Mouse (Mus musculus) kidney, postnatal 36 days (tissue): ENCODE measurements at regions not wholly inside any gene's neighbourhood (a gene's known extent, or its start where the extent isn't known, plus 50 kb on each side); places are given as distances from the start of the nearest gene placed in this dataset.
A peak's percentile ranks its signal among the peaks of the same experiment; 100 is the strongest.
"Not testable (repeated sequence)": the region's sequence is repeated elsewhere in the genome, so short reads cannot be mapped to it uniquely, and the experiment has no call there.

Experiments used
- DNase-seq, 2 experiments: peaks; one replicate each; pipeline ENCODE4 v3.0.0; 2021 to 2022; ENCODE audit warnings: mixed read lengths in 2 of 2

GRCm38 (mm10) chr1:23316288-23316687 lies 81.3 kb downstream of the Ogfrl1 start:
- DNase-seq: not testable (repeated sequence)

GRCm38 (mm10) chr1:23314863-23315262 lies 82.7 kb downstream of the Ogfrl1 start:
- not testable (repeated sequence) for DNase-seq

GRCm38 (mm10) chr1:23292718-23293117 lies 104.9 kb downstream of the Ogfrl1 start:
- no peak for DNase-seq

DNA sequence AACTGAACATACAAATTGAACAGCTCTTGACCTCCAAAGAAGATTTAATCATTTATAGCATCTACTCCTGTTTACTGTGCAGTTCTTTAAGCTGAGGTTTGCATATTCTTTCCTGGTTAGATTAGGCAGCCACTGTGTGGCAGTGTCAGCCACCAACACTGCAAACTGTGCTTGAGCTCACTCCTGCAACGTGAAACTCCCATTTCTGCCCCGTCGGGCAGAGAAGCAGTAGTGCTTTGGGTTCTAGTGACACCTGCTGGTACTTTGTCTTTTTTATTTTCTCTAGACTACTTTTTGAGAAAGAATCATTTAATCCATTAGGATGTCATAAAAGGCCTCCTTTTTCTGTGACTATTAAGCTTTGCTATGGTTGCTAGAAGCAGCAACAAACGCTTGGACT lies 110.8 kb downstream of the Ogfrl1 start:
- peak; percentile 73 for DNase-seq

- DNase-seq: no peak
Observed at GRCm38 (mm10) chr1:23282870-23283219, 114.7 kb downstream of the Ogfrl1 start.

DNA sequence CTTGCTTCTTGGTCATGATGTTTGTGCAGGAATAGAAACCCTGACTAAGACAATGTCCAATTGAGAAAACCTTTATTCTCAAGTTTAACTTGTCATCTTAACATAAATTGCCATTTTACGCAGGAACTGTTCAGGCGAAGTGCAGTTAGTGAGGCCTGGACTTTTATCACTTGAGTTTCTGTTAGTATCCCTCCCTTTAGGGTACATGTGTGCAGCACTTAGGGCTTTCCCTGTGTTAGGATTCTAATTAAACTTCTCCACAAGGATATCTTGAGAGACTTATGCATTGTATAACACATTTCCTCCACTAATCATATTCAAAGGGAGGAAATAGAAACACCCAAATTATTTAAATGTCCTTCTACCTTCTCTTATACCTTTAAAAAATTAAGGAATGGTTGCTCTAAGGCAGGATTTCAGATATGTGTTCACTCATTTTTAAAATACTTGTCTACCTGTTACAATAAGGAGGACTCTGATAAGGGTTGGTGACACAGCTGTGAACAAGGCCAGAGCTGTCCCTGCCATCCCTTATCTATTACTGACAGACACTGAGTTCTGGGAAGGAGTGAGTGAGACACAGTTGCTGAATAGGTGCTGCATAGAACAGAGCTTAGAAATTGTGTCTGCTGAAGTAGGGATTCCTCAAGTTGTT lies 115.2 kb downstream of the Ogfrl1 start:
- DNase-seq: no peak

GRCm38 (mm10) chr1:23279827-23280226 lies 117.7 kb downstream of the Ogfrl1 start:
- DNase-seq: peak in 1 of 2 experiments; percentile 66

GRCm38 (mm10) chr1:23272077-23272476 lies 125.5 kb downstream of the Ogfrl1 start:
- DNase-seq: peak in 1 of 2 experiments; percentile 14

GRCm38 (mm10) chr1:23270910-23271822 lies 126.4 kb downstream of the Ogfrl1 start:
- peak; percentile 62 to 76 for DNase-seq

- DNase-seq: peak; percentile 49 to 59
Observed at GRCm38 (mm10) chr1:23268062-23268461, 129.5 kb downstream of the Ogfrl1 start.

DNA sequence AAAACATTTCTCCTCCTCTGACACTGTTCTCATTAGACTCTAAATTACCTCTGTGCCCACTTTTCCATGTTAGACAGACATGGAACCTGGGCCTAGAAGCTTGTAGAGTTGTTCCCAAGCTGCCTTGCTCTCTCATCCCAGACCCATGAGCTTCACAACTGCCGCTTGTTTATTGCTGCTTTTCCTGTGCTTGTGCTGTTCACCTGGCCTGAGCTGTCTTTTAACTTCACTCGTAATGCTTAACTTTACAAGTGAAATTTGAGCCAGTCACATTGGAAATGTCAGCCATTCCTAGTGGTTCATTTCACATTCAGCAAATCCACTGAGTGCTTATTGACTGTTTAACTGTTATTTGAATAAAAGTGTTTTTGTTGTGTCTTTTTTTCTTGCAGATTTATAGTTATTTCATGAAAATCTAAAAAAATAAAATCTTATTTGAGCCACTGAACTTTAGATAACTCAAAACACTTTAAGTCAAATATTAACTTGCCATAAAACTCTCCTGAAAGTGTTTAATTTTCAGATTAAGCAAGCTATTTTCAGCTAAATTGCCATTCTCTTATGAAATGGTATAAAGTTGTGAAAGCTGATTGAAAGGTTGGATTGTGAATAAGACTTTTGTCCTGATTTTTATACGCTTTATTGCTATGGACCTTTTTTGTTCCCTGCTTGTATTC lies 131.9 kb downstream of the Ogfrl1 start:
- peak; percentile 58 to 77 for DNase-seq

- DNase-seq: peak; percentile 13 to 26
Observed at GRCm38 (mm10) chr1:23264251-23264650, 133.3 kb downstream of the Ogfrl1 start.

DNA sequence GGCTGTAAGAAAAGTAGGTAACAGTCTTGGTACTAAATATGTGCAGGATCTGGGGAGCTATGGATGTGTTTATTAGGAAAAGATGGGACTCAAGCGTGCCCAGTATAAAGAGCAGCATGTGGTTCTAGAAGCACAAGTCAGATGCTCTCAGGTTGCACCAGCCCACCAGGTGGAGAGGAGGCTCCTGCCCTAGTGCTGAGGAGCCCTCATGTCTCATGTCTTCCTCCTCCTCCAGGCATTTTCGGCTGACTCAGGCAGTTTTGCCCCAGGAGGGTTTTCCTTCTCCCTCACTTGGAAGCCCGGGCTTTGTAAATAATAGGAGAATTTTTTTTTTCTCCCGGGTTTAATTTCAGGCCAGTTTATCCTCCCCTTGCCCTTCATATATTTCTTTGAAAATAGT lies 133.8 kb downstream of the Ogfrl1 start:
- DNase-seq: peak; percentile 37 to 58

DNA sequence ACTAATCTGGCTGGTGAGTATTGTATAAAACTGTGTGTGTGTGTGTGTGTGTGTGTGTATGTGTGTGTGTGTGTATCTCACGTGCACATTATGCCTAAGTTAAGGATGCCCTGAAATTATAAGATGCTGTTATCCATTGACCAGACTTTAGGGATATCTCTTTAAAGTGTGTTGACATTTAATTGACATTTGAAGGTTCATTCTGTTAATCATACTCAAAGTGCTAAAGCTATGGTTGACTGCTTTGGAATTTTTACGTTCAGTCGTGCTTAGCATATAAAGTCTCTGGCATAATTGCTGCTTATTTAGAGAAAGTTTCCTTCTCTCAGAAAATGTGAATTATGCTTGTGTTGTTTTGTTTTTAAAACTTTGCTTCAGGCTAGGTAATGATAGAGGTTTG lies 135.9 kb downstream of the Ogfrl1 start:
- DNase-seq: peak in 1 of 2 experiments; percentile 54

DNA sequence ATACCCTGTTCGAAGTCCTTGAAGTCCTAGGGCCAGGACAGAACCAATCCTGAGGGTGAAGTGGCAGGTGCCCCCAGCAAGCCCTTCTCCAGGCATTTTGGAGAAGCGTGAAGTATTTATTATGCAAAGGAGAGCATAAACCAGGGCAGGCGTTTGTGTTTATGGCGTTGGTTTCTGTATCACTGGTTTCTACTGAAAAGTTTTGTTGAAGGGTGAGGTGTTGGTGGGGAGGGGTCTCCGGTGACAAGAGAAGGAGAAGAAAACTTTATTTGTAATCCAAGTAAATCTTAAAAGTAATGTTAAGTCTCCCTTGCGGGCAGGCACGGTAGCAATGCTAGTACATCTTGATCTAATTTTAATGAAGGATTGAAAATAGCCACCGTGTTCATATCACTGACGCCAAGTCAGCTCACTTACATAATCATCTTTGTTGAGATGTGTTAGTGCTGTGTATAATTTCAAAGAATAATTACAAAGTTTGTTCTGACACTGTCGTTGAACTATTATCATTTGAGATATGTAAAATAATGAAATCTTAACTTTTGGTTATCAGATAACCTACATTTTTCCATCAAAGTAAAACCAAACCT lies 140.2 kb downstream of the Ogfrl1 start:
- DNase-seq: peak in 1 of 2 experiments; percentile 14

DNA sequence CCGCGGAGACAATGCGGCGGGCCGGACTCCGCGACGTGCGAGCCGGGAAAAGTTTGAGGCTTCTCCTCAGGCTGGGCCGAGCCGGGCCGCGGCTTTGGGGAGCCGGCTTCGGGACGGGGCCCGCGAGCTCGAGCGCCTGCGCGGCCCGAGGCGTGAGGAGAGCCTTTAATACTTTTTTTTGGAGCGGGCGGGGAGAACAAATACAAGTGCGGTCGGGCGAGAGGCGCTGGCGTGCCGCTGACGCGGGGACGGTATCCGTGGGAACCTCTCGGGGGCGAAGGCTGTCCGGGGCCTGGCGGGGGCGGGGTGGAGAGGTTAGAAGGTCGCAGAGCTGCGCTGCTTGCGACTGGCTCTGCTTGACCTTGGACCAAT lies 141.0 kb downstream of the Ogfrl1 start:
- DNase-seq: peak; percentile 93 to 95

DNA sequence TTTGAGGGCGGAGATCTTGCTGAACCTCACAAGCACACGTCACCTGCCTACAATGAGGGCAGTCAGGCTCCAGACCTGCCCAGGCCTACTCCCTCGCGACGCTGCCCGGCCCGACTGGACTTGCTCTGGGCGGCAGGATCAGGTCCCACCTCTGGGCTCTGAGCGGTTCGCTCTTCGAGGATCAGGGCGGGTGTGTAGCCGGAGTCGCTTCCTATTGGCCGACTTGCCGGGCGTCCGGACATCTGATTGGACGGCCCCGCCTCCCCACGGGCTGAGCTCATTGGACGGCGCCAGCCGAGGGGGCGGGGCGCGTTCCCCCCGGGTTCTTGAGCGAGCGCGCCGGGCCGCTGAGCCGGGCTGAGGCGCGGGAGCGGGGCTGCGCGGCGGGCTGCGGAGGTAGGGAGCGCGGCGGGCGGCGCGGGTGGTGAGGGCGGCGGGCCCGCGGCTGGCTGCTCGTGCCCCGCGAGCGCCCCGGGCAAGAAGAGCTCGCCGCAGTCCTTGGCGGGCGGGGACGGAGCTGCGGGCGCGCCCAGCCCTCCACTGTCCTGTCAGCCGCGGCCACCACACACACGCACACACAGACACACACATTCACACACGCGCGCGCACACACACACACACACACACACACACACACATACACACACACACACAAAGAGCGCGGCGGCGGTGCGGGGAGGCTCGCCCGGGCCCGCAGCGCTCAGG lies 141.5 kb downstream of the Ogfrl1 start:
- DNase-seq: peak; percentile 98

- DNase-seq: peak in 1 of 2 experiments; percentile 32
Observed at GRCm38 (mm10) chr1:23254235-23254634, 143.3 kb downstream of the Ogfrl1 start.

DNA sequence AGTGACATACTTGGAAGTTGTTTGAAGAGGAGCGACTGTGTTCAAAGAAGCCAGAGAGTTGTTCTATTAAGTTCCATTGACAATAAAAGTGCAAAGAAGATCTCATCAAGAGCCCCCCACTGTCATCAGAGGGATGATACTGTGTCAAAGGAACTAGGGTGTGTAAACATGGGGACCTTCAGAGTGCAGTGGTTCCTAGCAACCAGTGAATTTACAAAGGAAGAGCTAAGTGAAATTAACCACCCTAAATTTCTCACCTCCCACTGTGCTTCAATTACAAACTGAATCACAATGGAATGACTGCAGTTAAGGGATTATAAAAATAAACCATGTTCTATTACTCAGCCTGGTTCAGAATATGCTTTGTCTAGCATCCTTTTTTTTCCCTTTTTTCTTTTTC lies 129.5 kb upstream of the 4933415F23Rik start:
- DNase-seq: no peak

DNA sequence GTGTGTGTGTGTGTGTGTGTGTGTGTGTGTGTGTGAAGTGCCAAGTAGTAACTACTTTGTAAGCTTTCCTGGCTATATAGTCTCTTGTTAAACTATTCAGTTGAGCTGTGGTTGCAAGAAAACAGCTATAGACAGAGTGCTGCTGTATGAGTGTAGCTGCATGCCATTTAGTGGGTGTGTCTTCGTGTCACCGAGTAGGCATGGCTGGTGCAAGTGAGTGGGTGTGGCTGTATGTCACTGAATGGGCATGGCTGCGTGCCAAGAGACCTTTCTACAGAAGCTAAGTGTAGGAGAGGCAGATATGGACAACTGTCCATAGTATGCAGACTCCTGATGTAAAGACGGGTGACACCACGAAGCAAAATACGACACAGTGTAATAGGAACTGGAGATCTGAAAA lies 126.4 kb upstream of the 4933415F23Rik start:
- DNase-seq: peak in 1 of 2 experiments; percentile 5

DNA sequence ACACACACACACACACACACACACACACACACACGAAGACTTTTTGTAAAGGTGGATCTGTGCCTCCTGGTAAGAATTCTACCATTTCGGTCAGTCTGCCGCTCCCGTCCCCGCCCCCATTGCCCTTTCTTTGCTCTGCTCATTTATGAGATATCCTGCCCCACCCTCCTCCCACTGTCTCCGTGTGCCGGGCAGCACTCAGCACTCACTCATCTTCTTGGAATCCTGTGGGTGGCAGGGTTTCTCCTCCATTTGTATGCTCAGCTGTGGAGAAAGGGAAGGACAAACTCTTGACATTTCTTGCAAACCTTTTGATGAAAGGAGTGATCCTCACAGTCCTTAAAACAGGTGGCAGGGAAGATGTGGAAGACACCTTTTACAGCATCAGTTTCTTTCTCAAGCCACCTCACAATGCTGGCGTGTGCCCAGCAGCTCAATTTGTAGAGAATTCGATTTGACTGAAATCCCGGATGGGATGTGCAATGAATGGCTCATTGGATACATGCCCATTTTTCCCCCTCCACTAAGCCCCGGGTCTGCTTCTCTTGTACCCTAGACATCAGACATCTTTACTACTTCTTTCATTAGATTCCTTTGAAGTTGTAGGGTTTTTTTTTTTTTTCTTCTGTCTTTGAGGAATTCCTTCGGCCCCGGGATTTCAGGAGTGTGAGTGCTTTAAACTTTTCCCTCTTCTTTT lies 112.6 kb upstream of the 4933415F23Rik start:
- peak; percentile 44 to 45 for DNase-seq

DNA sequence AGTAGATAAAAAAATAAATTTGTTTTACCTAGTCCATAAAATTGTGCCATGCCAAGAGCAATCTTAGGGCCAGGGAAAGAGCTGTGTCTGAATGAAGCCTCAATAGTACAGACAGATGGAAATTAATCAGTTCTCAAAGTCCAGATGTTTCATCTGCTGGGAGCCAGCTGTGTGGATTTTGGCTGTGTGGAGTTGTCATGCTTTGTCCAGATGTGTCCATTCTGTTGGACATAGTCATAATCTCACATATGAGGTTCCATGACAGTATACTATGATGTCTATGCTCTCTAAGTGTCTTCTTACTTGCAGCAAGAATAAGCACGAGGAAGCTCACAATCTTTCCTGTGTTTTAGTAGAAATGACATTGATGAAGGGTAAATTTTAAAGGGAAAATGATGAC lies 105.8 kb upstream of the 4933415F23Rik start:
- DNase-seq: no peak
